Mouse (Mus musculus): ENCODE measurements around the gene Map10. TPM values are rescaled to one million over a fixed set of nuclear protein-coding genes. Genes with fewer than 3 reads are reported as not detected.

Gene Map10
- polyA plus RNA-seq, 1 experiment = not detected

GRCm38 (mm10) chr8:125699391-125700025, 29.9 kb downstream of the Map10 start:
- H3K4me3 ChIP-seq = no peak overlapping the region
- no peaks in the 10 kb centered on the region for H3K79me2 ChIP-seq (ENCODE audit: control insufficient read depth, insufficient read depth)
- no peak for TF ChIP-seq POLR2AphosphoS2 (IDR thresholded peaks at IDR 0.05; ENCODE audit: insufficient read length, low read depth)
- no peak for TF ChIP-seq USF1 (IDR thresholded peaks at IDR 0.05; ENCODE audit: low read depth)
- no peak for TF ChIP-seq TCF3 (IDR thresholded peaks at IDR 0.05; ENCODE audit: insufficient read length, low read depth)
- TF ChIP-seq MYOG (IDR thresholded peaks at IDR 0.05; ENCODE audit: control insufficient read depth in 1 of 3, insufficient read depth in 1 of 3, insufficient read length in 2 of 3, low read depth in 2 of 3) = no peak
- no peak for TF ChIP-seq SRF (IDR thresholded peaks at IDR 0.05; ENCODE audit: control insufficient read depth, insufficient read length, low read depth)
- no peak for TF ChIP-seq POLR2A (IDR thresholded peaks at IDR 0.05; ENCODE audit: insufficient read length, low read depth)
- TF ChIP-seq MYOD1 (IDR thresholded peaks at IDR 0.05; ENCODE audit: control insufficient read depth in 1 of 3, insufficient read length in 2 of 3, low read depth in 2 of 3) = no peak
- no peak for TF ChIP-seq CEBPB (IDR thresholded peaks at IDR 0.05; ENCODE audit: insufficient read depth, poor library complexity, severe bottlenecking)
- no peak for TF ChIP-seq MAX (IDR thresholded peaks at IDR 0.05; ENCODE audit: low read depth)
- no peak for TF ChIP-seq E2F4 (IDR thresholded peaks at IDR 0.05; ENCODE audit: insufficient read depth)
- TF ChIP-seq TCF12 (IDR thresholded peaks at IDR 0.05; ENCODE audit: insufficient read depth, poor library complexity, severe bottlenecking) = no peak
- no peak for TF ChIP-seq REST (IDR thresholded peaks at IDR 0.05; ENCODE audit: insufficient read depth, insufficient read length)
- H3K36me3 ChIP-seq (ENCODE audit: control insufficient read depth, insufficient read depth) = no peaks in the 10 kb centered on the region
- no peak overlapping the region for H3K4me2 ChIP-seq (ENCODE audit: low read depth)
- peaks cover 12% of the 10 kb centered on the region for H3K27me3 ChIP-seq (ENCODE audit: control insufficient read depth, insufficient read depth, insufficient read length)
- no peak overlapping the region for H3ac ChIP-seq (ENCODE audit: control insufficient read depth, insufficient read length)

GRCm38 (mm10) chr8:125700407-125700806, 30.8 kb downstream of the Map10 start:
- no peak overlapping the region for H3K4me3 ChIP-seq
- no peak overlapping the region for H3K4me2 ChIP-seq (ENCODE audit: low read depth)
- no peak for TF ChIP-seq REST (IDR thresholded peaks at IDR 0.05; ENCODE audit: insufficient read depth, insufficient read length)
- TF ChIP-seq CEBPB (IDR thresholded peaks at IDR 0.05; ENCODE audit: insufficient read depth, poor library complexity, severe bottlenecking) = no peak
- no peak for TF ChIP-seq MAX (IDR thresholded peaks at IDR 0.05; ENCODE audit: low read depth)
- TF ChIP-seq USF1 (IDR thresholded peaks at IDR 0.05; ENCODE audit: low read depth) = no peak
- no peaks in the 10 kb centered on the region for H3K79me2 ChIP-seq (ENCODE audit: control insufficient read depth, insufficient read depth)
- H3K36me3 ChIP-seq (ENCODE audit: control insufficient read depth, insufficient read depth) = no peaks in the 10 kb centered on the region
- H3K27me3 ChIP-seq (ENCODE audit: control insufficient read depth, insufficient read depth, insufficient read length) = peaks cover 12% of the 10 kb centered on the region
- no peak overlapping the region for H3ac ChIP-seq (ENCODE audit: control insufficient read depth, insufficient read length)

GRCm38 (mm10) chr8:125702868-125703473, 33.4 kb downstream of the Map10 start:
- peaks cover 12% of the 10 kb centered on the region for H3K27me3 ChIP-seq (ENCODE audit: control insufficient read depth, insufficient read depth, insufficient read length)
- no peak overlapping the region for H3K4me3 ChIP-seq
- no peak overlapping the region for H3ac ChIP-seq (ENCODE audit: control insufficient read depth, insufficient read length)
- H3K36me3 ChIP-seq (ENCODE audit: control insufficient read depth, insufficient read depth) = no peaks in the 10 kb centered on the region
- H3K79me2 ChIP-seq (ENCODE audit: control insufficient read depth, insufficient read depth) = no peaks in the 10 kb centered on the region
- no peak overlapping the region for H3K4me2 ChIP-seq (ENCODE audit: low read depth)
- no peak for TF ChIP-seq MAX (IDR thresholded peaks at IDR 0.05; ENCODE audit: low read depth)
- no peak for TF ChIP-seq MYOD1 (IDR thresholded peaks at IDR 0.05; ENCODE audit: control insufficient read depth in 1 of 3, insufficient read length in 2 of 3, low read depth in 2 of 3)
- TF ChIP-seq E2F4 (IDR thresholded peaks at IDR 0.05; ENCODE audit: insufficient read depth) = no peak

GRCm38 (mm10) chr8:125704434-125704833, 34.8 kb downstream of the Map10 start:
- no peak for TF ChIP-seq MYOD1 (IDR thresholded peaks at IDR 0.05; ENCODE audit: control insufficient read depth in 1 of 3, insufficient read length in 2 of 3, low read depth in 2 of 3)
- TF ChIP-seq TCF3 (IDR thresholded peaks at IDR 0.05; ENCODE audit: insufficient read length, low read depth) = no peak
- TF ChIP-seq POLR2A (IDR thresholded peaks at IDR 0.05; ENCODE audit: insufficient read length, low read depth) = no peak
- TF ChIP-seq E2F4 (IDR thresholded peaks at IDR 0.05; ENCODE audit: insufficient read depth) = no peak
- TF ChIP-seq POLR2AphosphoS2 (IDR thresholded peaks at IDR 0.05; ENCODE audit: insufficient read length, low read depth) = no peak
- Histone ChIP-seq H3K79me2 (ENCODE audit: control insufficient read depth, insufficient read depth) (no peaks in the 10 kb centered on the region), H3K4me3 (no peak overlapping the region), H3K4me2 (ENCODE audit: low read depth) (no peak overlapping the region), H3ac (ENCODE audit: control insufficient read depth, insufficient read length) (no peak overlapping the region), H3K36me3 (ENCODE audit: control insufficient read depth, insufficient read depth) (no peaks in the 10 kb centered on the region), H3K27me3 (ENCODE audit: control insufficient read depth, insufficient read depth, insufficient read length) (peaks cover 12% of the 10 kb centered on the region)

GRCm38 (mm10) chr8:125705816-125706215, 36.2 kb downstream of the Map10 start:
- H3K4me3 ChIP-seq = no peak overlapping the region
- H3K79me2 ChIP-seq (ENCODE audit: control insufficient read depth, insufficient read depth) = no peaks in the 10 kb centered on the region
- H3K4me2 ChIP-seq (ENCODE audit: low read depth) = no peak overlapping the region
- H3K36me3 ChIP-seq (ENCODE audit: control insufficient read depth, insufficient read depth) = no peaks in the 10 kb centered on the region
- H3K27me3 ChIP-seq (ENCODE audit: control insufficient read depth, insufficient read depth, insufficient read length) = peaks cover 12% of the 10 kb centered on the region
- no peak overlapping the region for H3ac ChIP-seq (ENCODE audit: control insufficient read depth, insufficient read length)
- TF ChIP-seq REST (IDR thresholded peaks at IDR 0.05; ENCODE audit: insufficient read depth, insufficient read length) = no peak
- TF ChIP-seq E2F4 (IDR thresholded peaks at IDR 0.05; ENCODE audit: insufficient read depth) = no peak
- no peak for TF ChIP-seq TCF3 (IDR thresholded peaks at IDR 0.05; ENCODE audit: insufficient read length, low read depth)
- no peak for TF ChIP-seq USF1 (IDR thresholded peaks at IDR 0.05; ENCODE audit: low read depth)
- no peak for TF ChIP-seq SRF (IDR thresholded peaks at IDR 0.05; ENCODE audit: control insufficient read depth, insufficient read length, low read depth)
- TF ChIP-seq MYOD1 (IDR thresholded peaks at IDR 0.05; ENCODE audit: control insufficient read depth in 1 of 3, insufficient read length in 2 of 3, low read depth in 2 of 3) = no peak
- TF ChIP-seq MYOG (IDR thresholded peaks at IDR 0.05; ENCODE audit: control insufficient read depth in 1 of 3, insufficient read depth in 1 of 3, insufficient read length in 2 of 3, low read depth in 2 of 3) = no peak
- no peak for TF ChIP-seq MAX (IDR thresholded peaks at IDR 0.05; ENCODE audit: low read depth)
- no peak for TF ChIP-seq TCF12 (IDR thresholded peaks at IDR 0.05; ENCODE audit: insufficient read depth, poor library complexity, severe bottlenecking)
- no peak for TF ChIP-seq POLR2AphosphoS2 (IDR thresholded peaks at IDR 0.05; ENCODE audit: insufficient read length, low read depth)
- TF ChIP-seq CEBPB (IDR thresholded peaks at IDR 0.05; ENCODE audit: insufficient read depth, poor library complexity, severe bottlenecking) = no peak
- no peak for TF ChIP-seq POLR2A (IDR thresholded peaks at IDR 0.05; ENCODE audit: insufficient read length, low read depth)

All from myocyte (in vitro differentiated cells).